Mouse (Mus musculus) lung, adult 2 months (tissue): ENCODE measurements at regions not wholly inside any gene's neighbourhood (a gene's known extent, or its start where the extent isn't known, plus 50 kb on each side); places are given as distances from the start of the nearest gene placed in this dataset.

Experiments used
- DNase-seq: peaks from one replicate; pipeline ENCODE4 v3.0.0; 2022
- H3K4me1 ChIP-seq: fragments of 200-500 bp; 2 replicates; pipeline ENCODE4 v1.6.1; 2011; ENCODE audit warnings: low read length; ENCODE audit not compliant: control insufficient read depth, insufficient read depth
- H3K4me3 ChIP-seq: fragments of 200-500 bp; replicated peaks from 2 replicates; pipeline ENCODE3; 2011; ENCODE audit warnings: low read depth, mild to moderate bottlenecking, control low read depth, low read length; ENCODE audit errors: extremely low read depth
- CTCF ChIP-seq: fragments of 200-500 bp; IDR thresholded peaks from 2 replicates; pipeline ENCODE4 v1.5.1; 2011; ENCODE audit warnings: mild to moderate bottlenecking, low read length, control low read depth; ENCODE audit not compliant: insufficient read depth
- POLR2A ChIP-seq: fragments of 200-500 bp; IDR thresholded peaks from 2 replicates; pipeline ENCODE4 v1.6.1; 2011; ENCODE audit warnings: low read depth, mild to moderate bottlenecking, control low read depth, low read length, borderline replicate concordance; ENCODE audit errors: extremely low read depth
- WGBS: fragments of 180-500 bp; shearing (Covaris S2); methylation state at CpG from one replicate; pipeline ENCODE4 v1.1.7; 2018; 5-methylcytosine and 5-hydroxymethylcytosine counted together

DNA sequence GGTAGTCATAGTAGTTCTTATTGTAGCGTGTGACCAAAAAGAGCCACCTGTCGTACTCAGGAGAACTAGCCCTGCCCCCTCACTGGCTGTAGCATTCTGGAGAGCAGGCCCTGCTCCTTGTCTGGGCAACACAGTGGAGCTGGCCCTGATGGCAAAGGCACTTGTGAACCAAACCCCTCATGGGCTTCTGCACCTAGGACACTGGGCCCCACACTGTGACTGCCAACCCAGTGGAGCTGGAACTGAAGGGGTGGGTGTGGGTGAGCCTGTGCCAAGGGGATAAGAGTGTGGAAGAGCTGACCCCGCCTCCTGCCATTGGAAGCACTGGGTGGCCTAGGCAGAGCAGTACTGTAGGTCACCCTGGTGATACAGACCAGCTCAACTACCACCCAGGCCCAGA, 268.0 kb upstream of the Nt5e start:
- no peak for DNase-seq
- no peaks in the 10 kb centered on the region for H3K4me1 ChIP-seq
- TF ChIP-seq CTCF (no peak), POLR2A (no peak)
- 67% methylated on average over 3 of the region's 3 CpGs for WGBS
- H3K4me3 ChIP-seq = no peak overlapping the region

DNA sequence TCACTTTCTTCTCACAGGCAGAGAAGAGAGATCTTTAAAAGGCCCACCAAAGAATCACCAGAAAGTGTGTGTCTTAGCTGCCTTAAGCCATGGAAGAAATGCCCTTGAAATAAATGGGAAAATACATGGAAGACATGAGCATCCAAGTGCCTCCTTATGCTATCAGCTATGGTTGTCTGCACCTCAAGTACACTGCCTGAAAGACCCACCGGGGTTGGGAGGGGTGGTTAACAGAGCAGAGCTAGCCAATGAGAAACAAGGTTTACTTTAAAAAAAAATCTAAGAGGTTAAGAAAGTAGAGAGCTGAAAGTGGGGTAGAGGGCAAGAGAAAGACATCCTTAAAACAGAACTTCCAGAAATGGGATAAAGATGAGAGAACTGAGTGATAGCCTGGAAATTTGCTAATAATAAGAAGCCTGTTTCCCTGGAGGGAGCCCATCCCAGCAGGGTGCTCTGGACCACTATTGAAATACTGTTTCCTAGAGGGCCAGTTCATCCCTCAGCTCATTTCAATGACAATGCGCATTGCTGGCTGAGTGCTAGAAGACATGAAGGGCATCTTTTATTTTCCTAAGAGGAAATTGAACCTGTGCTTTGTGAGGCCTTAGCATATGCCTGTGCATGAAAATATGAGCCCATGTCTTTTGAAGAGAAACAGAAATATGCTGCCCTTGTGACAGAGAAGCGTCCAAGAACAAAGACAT, 262.9 kb upstream of the Nt5e start:
- 69% methylated on average over 3 of the region's 3 CpGs for WGBS
- DNase-seq = no peak
- TF ChIP-seq POLR2A (no peak), CTCF (no peak)

DNA sequence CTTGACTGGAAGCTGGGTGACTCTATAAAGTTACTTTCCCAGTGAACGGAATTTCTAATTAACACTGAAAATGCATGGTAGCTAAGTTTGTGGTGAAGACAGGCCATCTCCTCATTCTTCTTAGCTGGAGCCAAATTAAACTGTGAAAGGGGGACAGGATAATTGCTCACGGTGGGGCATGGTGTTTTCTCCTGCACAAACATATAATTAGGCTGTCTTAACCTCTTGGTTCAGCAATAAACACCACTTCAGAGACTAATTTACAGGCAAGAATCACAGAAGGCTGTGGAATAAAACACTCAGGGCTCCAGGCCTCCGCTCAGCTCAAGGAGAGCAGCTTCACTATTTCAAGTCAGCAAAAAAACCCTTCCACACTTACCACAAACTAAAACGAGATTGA, 261.9 kb upstream of the Nt5e start:
- TF ChIP-seq CTCF (no peak), POLR2A (no peak)
- 71% methylated on average over 4 of the region's 4 CpGs for WGBS

More for the DNA sequence above, 262.9 kb upstream of the Nt5e start:
- H3K4me1 ChIP-seq = no peaks in the 10 kb centered on the region
- no peak overlapping the region for H3K4me3 ChIP-seq

DNA sequence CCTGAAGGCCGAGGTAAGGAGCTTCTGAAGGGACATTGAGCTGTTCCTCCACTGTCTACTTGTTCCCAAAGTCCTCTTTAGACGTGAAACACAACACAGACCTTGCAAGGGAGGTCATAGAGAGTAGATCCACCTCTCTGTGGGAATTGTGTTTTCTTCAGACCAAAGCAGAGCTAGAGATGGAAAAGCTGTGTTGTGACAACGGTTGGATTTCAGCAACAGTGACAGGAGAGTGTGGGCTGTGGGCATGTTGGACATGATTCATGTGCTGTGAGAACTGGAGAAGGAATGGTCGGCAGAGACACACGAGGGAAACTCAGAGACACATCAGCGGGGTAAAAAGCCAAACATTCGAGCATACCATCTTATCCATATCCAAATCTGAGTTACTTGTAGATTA, 261.2 kb upstream of the Nt5e start:
- TF ChIP-seq CTCF (no peak), POLR2A (no peak)
- WGBS = 67% methylated on average over 7 of the region's 7 CpGs
- no peak overlapping the region for H3K4me3 ChIP-seq

More for the DNA sequence above, 261.9 kb upstream of the Nt5e start:
- H3K4me3 ChIP-seq = no peak overlapping the region
- no peak for DNase-seq
- no peaks in the 10 kb centered on the region for H3K4me1 ChIP-seq

DNA sequence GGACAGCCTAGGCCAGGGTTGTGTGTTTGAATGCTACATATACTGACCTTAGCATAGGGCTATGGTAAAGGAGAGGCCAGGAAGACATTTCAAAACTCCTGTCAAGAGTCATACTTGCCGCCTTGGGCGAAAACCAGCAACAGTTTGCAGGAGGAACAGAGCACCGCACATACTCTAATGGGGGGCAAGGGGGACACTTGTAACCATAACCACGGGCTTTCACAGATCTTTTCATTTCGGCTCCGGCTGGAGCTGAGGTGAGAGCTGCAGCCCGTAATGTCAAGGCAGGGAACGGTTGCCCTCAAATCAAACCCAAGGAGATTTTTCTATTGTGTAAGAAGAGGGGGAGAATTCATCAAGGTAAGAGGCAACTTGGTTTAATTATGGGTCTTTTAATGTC, 258.7 kb upstream of the Nt5e start:
- no peaks in the 10 kb centered on the region for H3K4me1 ChIP-seq
- whole genome bisulfite sequencing = 93% methylated on average over 8 of the region's 8 CpGs
- H3K4me3 ChIP-seq = no peak overlapping the region
- no peak for TF ChIP-seq CTCF
- no peak for TF ChIP-seq POLR2A
- no peak for DNase-seq

More for the DNA sequence above, 261.2 kb upstream of the Nt5e start:
- no peaks in the 10 kb centered on the region for H3K4me1 ChIP-seq
- no peak for DNase-seq

DNA sequence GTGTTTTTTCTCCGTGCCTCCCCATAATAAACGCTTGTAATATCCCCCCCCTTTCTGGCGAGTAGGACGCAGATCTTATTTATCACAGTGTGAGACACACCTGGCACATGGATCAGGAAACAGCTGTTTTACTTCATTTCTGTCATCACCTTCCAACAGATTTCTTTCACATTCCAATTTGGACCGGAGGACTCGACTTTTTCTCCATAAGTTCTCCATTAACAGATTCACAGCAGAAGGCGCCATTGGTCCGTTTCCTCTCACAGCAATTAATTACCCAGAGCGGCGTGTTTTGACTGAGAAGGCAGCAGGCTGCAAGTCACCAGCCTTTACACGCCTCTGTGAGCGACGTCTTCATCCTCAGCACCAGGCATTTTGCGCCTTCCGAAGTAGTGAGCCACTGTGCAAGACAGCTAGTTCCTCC, 258.1 kb upstream of the Nt5e start:
- Histone ChIP-seq H3K4me3 (no peak overlapping the region), H3K4me1 (no peaks in the 10 kb centered on the region)
- WGBS = 41% methylated on average over 15 of the region's 15 CpGs
- no peak for TF ChIP-seq CTCF
- no peak for DNase-seq

DNA sequence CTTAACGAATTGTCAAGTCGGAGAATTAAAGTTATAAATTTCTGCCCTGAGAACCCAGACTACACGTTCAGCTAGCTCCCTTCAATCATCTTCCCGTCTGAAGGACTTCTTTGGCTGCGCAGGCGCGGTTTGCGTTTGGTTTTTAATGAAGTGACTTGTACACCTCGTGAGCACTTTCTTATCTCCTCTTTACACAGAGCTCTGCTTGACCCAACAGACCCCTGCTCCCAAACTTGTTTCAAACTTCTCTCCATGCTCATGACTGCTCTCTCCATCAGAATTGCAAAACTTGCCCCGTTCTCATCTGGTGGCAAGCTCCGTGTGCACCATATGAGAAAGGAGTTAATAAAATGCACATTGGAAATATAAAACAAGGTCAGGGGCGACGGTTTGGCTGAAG, 257.2 kb upstream of the Nt5e start:
- WGBS = 63% methylated on average over 13 of the region's 13 CpGs
- H3K4me1 ChIP-seq = no peaks in the 10 kb centered on the region
- TF ChIP-seq POLR2A = no peak
- no peak for TF ChIP-seq CTCF
- no peak overlapping the region for H3K4me3 ChIP-seq
- DNase-seq = no peak

DNA sequence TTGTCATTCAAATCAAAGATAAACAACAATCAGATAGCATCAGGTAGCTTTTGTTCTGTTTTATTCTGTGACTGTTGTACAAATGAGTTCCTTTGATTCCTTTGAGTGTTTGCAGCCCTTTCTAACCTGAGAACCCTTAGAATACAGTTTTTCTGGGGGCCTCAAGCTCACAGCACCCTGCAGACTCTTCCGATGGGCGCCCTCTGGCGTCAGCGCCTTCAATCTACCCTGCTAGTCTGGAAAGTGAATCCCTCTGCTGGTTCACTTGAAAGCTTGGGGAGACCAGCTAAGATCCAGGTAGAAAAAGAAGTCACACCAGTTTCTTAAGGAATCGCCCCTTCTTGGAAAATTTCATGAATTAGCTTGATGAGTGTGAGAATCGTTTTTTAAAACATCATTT, 253.8 kb upstream of the Nt5e start:
- Histone ChIP-seq H3K4me3 (no peak overlapping the region), H3K4me1 (no peaks in the 10 kb centered on the region)
- DNase-seq = peak; percentile 9
- TF ChIP-seq CTCF (peak; percentile 20; the same call in 1 of the 2 replicates), POLR2A (no peak)
- 18% methylated on average over 6 of the region's 6 CpGs for WGBS

DNA sequence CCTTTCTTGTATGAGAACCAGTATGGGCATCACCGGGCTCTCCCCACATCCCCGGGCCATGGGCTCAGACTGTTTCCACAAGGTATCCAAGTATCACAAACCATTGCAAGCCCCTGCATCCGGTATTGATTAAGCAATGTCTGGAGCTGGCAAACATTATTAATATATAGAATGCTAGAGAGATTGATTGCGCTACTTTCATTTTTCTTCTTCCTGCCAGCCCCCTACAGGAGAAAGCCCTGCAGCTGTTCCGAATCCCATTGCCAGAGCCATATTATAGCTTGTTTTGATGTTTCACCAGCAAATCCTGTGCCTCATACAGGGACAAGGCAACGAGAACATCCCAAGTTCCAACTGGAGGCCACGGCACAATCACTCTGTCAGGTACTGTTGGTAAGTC, 253.4 kb upstream of the Nt5e start:
- TF ChIP-seq CTCF = no peak
- TF ChIP-seq POLR2A = no peak
- no peak for DNase-seq
- 78% methylated on average over 7 of the region's 7 CpGs for WGBS
- H3K4me3 ChIP-seq = no peak overlapping the region
- no peaks in the 10 kb centered on the region for H3K4me1 ChIP-seq

DNA sequence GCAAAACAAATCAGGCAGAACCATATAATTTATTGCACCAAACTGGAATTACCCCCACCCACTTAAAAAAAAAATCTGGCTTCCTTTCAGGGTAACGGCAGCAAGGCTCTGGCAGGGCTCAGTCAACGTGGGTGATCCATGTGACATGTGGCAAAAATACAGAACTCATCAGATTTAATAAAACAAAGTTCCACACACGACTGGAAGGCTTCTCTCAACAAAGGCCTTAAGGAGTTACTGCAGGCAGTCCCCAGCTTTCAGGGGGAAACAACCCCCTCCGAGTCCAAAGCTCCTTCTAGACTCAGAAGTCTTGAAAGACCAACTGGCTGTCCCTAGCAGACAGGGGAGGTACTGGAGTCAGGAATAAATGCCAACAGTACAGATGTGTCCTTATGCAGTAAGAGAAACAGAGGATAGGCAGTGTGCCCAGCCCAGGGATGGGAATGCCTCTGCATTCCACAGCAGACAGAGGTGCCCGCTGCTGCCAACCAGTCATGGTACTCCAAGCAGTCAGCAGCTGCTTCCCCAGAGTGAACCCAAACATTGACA, 244.0 kb upstream of the Nt5e start:
- Histone ChIP-seq H3K4me3 (no peak overlapping the region), H3K4me1 (no peaks in the 10 kb centered on the region)
- DNase-seq = no peak
- WGBS = 47% methylated on average over 5 of the region's 5 CpGs
- TF ChIP-seq POLR2A (no peak), CTCF (no peak)
